Mouse (Mus musculus) megakaryocyte, embryonic 14.5 days (primary cell): ENCODE data around the gene Tmem269.

Source experiments
- FLI1 ChIP-seq: IDR thresholded peaks from 2 replicates; pipeline ENCODE4 v1.6.1; 2012; ENCODE audit warnings: low read length, inconsistent platforms, mixed read lengths
- GATA1 ChIP-seq: IDR thresholded peaks from 3 replicates; pipeline ENCODE4 v1.6.1; 2012; ENCODE audit warnings: mixed read lengths, low read length, inconsistent platforms, borderline replicate concordance

GRCm38 (mm10) chr4:119167068-119167467 lies 50.9 kb downstream of the Tmem269 start:
- TF ChIP-seq FLI1, result no peak
- TF ChIP-seq GATA1, result no peak
